Mouse (Mus musculus) monocyte, adult 5-6 weeks (primary cell): ENCODE data around the gene Plxnb1. TPM values are rescaled to one million over a fixed set of nuclear protein-coding genes. Genes with fewer than 3 reads are reported as not detected.

Experiments used
- ATAC-seq: fragments of 153-309, 156-312 bp; replicated peaks from 2 replicates; pipeline ENCODE4 v1.8.0; 2017; ENCODE audit warnings: mild to moderate bottlenecking; ENCODE audit not compliant: low TSS enrichment, insufficient number of reproducible peaks, severe bottlenecking, poor library complexity, low FRiP score
- total RNA-seq: library from RNA; stranded (forward); fragments of 200-1000, 200-491, 200-594 nt; gene quantifications from 3 replicates; pipeline ENCODE4 v1.2.3, GENCODE M21; 2017

The Plxnb1 gene
- total RNA-seq: 0.32 to 5.5 TPM (median 0.78 TPM) in 3 replicates

- ATAC-seq: no peak
These were observed at the start of gene Plxnb1 for GRCm38 (mm10) chr9:109095137-109095982. Plxnb1 (plus strand) TSS chr9:109095389.

DNA sequence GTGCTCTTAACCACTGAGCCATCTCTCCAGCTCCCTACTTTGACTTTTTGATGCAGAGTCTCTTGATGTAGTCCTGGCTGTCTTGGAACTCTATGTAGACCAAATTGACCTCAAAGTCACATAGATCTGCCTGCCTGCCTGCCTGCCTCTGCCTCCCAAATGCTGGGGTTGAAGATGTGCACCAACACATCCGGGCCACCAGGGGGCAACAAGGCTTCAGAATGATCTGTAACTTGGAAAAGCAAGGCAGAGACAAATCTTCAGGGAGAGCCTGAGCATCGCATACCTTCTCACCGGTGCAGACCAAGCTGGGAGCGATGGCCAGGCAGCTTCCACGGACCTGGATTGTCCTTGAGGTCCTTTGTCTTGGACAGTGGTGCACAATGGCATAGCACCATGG is 48.9 kb upstream of the Plxnb1 start:
- ATAC-seq: peak; percentile 90

DNA sequence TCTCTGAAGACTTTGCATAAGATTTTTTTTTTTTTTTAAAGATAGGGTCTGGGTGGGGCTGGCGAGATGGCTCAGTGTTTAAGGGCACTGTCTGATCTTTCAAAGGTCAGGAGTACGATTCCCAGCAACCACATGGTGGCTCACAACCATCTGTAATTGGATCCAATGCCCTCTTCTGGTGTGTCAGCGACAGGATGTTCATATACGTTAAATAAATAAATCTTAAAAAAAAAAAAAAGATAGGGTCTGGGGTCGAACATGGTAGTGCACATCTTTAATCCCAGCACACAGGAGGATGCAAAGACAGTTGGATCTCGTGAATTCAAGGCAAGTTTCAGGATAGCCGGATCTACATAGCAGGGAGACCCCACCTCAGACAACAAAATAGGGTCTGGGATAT is 45.9 kb upstream of the Plxnb1 start:
- ATAC-seq: no peak

GRCm38 (mm10) chr9:109049996-109050673 is 45.1 kb upstream of the Plxnb1 start:
- ATAC-seq: no peak

DNA sequence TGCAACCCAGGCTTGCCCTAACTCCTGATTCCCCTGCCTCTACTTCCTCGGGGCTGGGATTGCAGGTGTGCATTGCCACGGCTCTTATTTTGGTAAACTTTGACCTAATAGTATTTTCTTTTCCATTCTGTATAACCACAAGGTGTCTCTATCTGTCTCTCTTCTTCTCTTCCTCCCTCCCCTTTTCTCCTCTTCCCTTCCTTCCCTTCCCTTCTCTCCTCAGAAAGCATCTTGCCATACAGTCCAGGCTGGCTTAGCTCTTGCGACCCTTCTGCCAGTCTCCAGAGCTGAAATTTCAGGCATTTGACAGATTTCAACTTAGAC is 44.6 kb upstream of the Plxnb1 start:
- ATAC-seq: no peak

DNA sequence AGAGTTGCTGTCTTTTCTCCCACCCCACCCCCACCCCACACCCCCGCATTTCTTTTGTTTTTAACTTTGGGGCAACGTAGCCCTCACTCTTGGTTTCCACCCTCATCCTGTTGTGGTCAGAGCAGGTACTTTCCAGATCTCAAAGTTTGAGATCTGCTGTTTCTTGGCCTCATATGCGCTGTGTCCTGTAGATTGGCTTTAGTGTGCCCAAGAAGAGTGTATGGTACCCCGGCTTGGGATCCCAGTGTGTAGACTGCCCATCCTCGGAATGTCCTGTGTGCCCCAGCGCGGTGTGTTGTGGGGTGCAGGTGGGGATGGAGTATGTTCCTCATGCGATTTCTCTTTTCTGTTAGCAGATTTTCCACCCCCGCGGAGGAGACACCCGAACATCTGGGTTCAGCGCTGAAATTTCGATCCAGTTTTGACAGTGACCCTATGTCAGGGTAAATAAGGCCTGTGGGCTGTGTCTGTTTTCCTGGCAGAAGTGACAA is 44.1 kb upstream of the Plxnb1 start:
- ATAC-seq: no peak

DNA sequence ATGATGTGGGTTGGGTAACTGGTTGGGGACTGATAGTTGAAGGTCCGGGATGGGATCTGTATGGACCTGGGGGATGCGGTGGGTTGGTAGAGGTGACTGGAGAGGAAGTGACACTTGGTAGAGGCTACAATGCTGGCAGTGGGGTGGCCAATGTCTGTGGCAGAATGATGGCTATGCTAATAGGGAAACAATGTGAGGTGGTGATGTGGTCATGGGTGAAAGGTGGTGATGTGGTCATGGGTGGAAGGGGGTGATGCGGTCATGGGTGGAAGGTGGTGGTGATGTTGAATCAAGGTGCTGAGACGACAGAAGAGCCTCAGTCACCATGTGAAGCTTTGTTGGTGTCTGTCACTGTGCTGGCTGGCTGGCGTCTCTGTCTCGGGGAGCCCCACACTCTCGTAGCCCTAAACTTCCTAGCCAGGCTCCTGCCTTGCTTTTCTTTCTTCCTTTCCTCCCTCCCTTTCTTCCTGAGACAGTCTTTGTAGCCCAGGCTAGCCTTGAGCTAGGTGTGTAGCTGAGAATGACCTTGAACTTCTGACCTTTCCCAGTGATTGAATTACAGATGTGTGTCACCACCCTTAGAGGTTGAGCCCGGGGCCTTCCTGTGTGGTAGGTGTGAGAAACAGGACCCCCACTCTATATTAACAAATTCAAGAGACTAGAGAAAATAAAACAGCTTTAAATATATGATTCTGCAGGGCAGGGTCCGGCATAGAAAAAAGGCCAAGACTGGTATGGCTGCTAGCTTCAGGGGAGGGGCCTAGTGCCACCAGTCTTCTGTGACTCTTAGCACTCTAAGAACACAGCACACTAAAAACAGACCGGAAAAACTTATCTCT is 43.3 kb upstream of the Plxnb1 start:
- peak; percentile 49 for ATAC-seq

DNA sequence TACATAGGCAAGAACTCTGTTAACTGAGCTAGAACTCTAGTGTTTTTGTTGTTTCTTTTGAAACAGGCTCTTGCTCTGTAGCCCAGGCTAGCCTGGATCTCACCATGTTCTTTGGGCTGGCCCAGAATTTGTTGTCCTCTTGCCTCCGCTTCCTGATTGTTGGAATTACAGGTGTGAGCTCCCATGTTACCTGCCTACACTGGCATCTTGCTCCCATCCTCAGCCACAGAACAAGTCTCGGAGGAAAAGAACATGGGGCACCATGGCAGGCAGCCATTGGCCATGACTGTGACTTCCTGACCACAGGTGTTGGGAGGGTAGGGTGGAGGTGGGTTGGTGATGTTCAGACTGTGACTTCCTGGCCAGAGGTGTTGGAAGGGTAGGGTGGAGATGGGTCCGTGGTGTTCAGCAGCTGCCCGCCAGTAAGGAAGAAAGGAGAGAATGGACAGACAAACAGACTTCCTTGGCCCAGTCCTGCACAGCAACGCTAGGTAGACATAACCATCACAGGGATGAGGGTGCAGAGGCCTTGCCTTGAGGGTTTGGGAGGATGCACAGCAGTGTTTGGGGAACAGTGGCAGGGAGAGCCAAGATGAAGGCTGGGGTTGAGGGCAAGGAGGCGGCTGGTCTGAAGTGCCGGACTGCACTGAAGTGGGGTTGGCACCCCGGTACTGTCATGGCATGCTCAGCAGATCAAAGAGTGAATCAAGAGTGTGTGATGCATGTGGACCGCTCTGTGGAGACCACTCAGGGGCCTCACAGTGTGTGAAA is 42.5 kb upstream of the Plxnb1 start:
- ATAC-seq: no peak

- no peak for ATAC-seq
These were observed 41.8 kb upstream of the Plxnb1 start for GRCm38 (mm10) chr9:109053366-109053765.

- ATAC-seq: no peak
These were observed 41.3 kb upstream of the Plxnb1 start for GRCm38 (mm10) chr9:109053851-109054250.

DNA sequence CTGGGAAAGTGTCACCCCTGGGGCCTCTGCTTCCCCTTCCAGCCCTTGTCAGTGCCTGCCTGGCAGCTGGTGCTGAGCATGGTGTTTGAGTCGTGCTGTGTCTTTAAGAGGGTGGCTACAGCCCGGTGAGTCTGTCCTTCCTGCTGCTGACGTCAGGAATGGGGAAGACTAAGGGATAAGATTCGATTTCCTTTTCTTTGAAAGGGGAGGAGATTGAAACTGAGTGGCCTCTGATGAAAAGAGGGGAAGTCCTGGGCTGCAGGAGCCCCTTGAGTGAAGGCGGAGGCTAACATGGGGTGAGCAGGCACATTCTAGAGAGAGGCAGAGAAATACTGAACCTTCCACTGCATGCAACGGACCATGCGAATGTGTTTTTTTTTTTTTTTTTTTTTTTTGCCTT is 40.5 kb upstream of the Plxnb1 start:
- ATAC-seq: peak; percentile 61

DNA sequence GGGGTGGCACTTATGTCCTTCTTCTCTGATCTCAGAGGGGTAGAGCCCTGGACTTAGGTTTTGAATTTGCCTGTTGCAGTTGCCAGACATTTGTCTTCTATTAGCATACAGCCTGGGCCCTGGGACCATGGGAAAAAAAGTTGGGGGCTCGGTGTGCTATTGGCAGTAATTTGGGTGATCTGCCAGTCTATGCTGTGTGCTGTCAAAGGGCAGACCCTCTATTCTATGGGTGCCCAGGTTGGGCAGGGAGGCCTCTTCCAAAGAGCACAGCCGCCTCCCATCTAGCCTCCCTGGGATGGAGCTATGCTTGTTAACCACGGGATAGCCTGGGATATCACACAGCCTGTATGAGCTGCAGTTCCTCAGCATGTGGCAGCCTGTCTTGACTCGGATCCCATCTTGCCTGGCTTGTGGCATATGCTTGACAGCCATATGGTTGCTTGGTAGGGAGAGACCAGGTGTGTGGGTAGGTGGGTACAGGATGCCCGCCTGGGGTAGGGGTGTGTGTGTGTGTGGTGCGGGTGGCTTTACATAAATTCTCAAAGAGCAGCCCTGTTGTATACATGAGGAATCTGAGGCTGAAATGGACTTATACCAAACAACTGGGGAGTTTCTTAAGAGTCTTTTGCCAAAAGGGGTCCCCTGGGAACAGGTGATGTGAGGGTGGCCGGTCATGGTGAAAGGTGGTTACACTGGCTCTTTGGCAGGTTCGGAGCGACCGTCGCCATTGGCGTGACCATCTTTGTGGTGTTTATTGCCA is 39.7 kb upstream of the Plxnb1 start:
- ATAC-seq: no peak

GRCm38 (mm10) chr9:109056081-109056690 is 39.0 kb upstream of the Plxnb1 start:
- no peak for ATAC-seq

DNA sequence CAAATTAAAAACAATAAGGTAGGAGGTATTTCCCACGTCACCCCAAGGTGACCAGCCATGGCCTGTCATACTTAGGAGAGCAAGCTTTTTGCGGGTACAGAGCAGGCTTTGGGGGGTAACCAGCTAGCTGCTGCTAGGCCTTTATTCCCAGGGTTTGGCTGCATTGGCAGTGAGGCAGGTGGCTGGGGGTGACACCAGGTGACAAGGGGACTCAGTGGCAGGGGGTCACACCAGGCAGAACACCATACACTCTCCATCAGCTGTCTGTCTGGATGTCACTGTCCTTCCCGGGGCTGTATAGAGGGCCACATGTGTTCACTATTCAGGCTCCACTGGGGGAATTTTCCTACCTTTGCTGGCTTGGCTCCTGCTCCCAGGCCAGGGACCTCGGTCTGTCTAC is 38.3 kb upstream of the Plxnb1 start:
- ATAC-seq: no peak

DNA sequence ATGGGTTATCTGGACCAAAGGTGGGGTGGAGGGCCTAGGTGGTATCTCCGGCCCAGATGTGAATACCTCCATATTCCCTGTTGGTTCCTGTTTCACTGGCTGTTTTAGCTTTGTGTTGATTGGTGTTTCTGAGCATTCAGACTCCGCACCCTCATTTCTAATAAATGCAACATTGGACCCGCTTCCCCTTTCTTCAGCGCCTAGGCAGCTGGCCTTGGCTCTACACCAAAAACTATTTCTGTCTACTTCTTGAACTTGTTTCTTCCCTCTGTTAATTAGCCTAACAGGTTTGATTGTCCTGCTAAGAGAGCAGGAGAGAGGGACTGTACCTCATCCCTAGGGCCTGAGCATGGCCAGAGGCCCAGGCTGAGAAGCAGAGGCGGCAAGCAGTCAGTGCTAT is 37.6 kb upstream of the Plxnb1 start:
- ATAC-seq: peak; percentile 19

DNA sequence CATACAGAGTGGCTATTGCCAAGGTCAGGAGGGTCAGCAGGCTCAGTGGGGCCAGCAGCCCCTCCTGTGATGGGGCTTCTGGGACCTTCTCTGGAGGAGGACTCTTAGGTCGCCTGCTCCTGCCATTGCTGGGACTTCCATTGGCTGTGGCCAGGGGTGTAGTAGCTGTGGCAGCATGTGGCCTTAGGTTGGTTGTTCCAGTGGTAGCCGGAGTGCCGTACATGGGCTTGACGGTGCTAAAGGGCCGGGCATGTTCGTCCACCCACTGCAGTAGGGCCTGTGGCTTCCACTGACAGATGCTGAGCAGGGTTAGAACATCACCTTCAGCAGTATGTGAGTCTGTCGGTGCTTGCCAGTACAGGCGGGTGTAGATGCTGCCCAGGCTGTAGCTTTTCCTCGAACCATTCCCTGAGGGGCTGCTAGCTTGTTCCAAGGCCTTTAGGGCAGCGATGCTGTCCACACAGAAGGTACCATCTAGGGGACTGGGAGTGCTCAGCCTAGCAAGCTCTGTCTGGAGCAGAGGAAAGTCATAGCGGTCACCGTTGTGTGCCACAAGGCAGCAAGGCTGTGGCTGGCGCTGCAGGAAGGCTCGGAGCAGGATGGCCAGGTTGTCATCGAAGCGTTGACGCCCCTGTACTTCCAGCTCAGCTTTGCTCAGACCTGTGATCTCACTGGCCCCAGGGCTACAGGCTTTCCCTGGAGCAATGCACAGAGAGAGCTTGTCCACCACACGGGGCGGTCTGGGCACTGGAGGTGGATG is 37.0 kb upstream of the Plxnb1 start:
- no peak for ATAC-seq
